In the genomic region with DNA sequence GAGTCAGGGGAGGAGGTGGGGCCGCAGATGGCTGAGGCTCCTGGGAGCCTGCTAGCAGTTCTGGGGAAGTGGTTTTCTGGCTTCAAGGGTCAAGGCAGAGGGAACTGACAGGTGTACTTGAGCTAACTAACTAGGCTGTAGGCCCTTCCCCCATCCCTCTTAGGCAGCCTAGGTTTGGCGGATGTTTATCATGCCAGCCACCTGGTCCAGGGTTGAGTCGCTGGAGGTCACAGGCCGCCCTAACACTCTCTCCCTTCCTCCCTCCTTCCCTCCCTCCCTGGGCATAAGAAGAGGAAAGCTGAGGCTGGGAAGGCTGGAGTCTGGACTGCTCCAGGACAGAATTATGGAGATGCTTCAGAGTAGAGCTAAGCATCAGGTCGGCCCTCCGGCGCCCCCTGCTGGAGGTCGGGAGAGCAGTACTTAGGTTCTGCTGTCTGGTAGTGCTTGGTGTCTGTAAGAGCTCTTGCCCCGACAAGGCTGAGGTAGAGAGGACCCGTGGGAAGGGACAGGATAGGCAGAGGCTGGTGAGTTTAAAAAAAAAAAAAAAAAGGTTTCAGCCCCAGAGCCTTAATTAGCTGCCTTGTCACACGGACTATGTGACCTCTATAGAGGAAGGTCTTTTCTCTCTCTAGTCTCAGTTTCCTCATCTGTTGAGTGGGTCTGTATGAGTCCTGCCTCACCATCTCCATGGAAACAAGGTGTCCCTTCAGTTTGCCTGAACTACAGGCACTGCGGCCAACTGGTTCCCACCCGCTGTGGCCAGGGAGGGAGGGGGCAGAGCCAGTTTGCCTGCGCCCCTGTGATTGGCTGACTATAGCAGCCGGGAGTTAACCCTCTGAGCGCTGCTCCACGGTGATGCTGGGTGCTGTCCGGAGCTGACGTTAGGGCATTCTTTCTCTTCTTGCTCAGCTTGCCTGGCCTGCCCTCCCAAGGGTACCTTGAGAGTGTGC, we compare ENCODE assay signal across 8 mouse cellular contexts. TPM values are rescaled to one million over a fixed set of nuclear protein-coding genes. Genes with fewer than 3 reads are reported as not detected.
DNase-seq lines count a peak whose midpoint lies in the region; ATAC-seq and TF ChIP-seq lines count a peak whose summit lies in the region.

No protein-coding gene starts in this region.

- peak; percentile 91 for DNase-seq in Muller cell, postnatal 12 days (ENCODE audit: inconsistent ontology term)
- DNase-seq in cerebellum, adult 9-11 months: peak; percentile 91
- DNase-seq in frontal cortex, postnatal 10 days (ENCODE audit: low spot score in 2 of 2): peak; percentile 85 to 87
- DNase-seq in hindbrain, embryonic 11.5 days (ENCODE audit: low spot score): peak; percentile 92
- peak; percentile 91 to 94 for DNase-seq in layer of hippocampus, postnatal 10 days (ENCODE audit: low spot score in 2 of 2)
- DNase-seq in lung, postnatal 0 days (ENCODE audit: low spot score): peak; percentile 95
- DNase-seq in ovary, adult 18-20 months (ENCODE audit: low spot score): peak; percentile 77
- peak; percentile 84 to 92 for DNase-seq in thymus, postnatal 10 days (ENCODE audit: low spot score in 2 of 2)

- peak; percentile 47; the same call in 1 of the 2 replicates for TF ChIP-seq EP300 in lung, postnatal 0 days (IDR thresholded peaks at IDR 0.05)

- peak; percentile 97 for TF ChIP-seq CTCF in lung, postnatal 0 days (IDR thresholded peaks at IDR 0.05)

- WGBS in hindbrain, embryonic 11.5 days: 15% methylated on average over 19 of the region's 19 CpGs
- 3% methylated on average over 19 of the region's 19 CpGs for WGBS in lung, postnatal 0 days

- no peak overlapping the region for H3K27ac ChIP-seq in hindbrain, embryonic 11.5 days (ENCODE audit: low read depth, low read length)
- H3K27ac ChIP-seq in lung, postnatal 0 days (ENCODE audit: low read length): peak overlapping the region; percentile 47

- H3K9ac ChIP-seq in hindbrain, embryonic 11.5 days (ENCODE audit: low read depth, low read length): peak overlapping the region; percentile 4; the same call in 1 of the 2 replicates
- H3K9ac ChIP-seq in lung, postnatal 0 days (replicated peaks; ENCODE audit: low read depth): 0 out of 2 replicates have a peak overlapping the region, but pooled peaks have one; percentile 19

- no peaks in the 10 kb centered on the region for H3K27me3 ChIP-seq in hindbrain, embryonic 11.5 days (ENCODE audit: control insufficient read depth, insufficient read depth, low read length)
- no peaks in the 10 kb centered on the region for H3K27me3 ChIP-seq in lung, postnatal 0 days (replicated peaks; ENCODE audit: insufficient read depth, low read length)

- no peaks in the 10 kb centered on the region for H3K9me3 ChIP-seq in hindbrain, embryonic 11.5 days (ENCODE audit: control insufficient read depth, low read length)
- no peaks in the 10 kb centered on the region for H3K9me3 ChIP-seq in lung, postnatal 0 days (ENCODE audit: low read length)

- H3K4me2 ChIP-seq in hindbrain, embryonic 11.5 days (replicated peaks; ENCODE audit: low read depth, low read length): peak overlapping the region; percentile 37
- peak overlapping the region; percentile 53 for H3K4me2 ChIP-seq in lung, postnatal 0 days (replicated peaks; ENCODE audit: low read depth, low read length)

- peaks cover 17% of the 10 kb centered on the region for H3K4me1 ChIP-seq in hindbrain, embryonic 11.5 days (replicated peaks; ENCODE audit: control insufficient read depth, insufficient read depth, low read length)
- peaks cover 11% of the 10 kb centered on the region for H3K4me1 ChIP-seq in lung, postnatal 0 days (ENCODE audit: insufficient read depth, low read depth, low read length)

- ATAC-seq in hindbrain, embryonic 11.5 days (ENCODE audit: low FRiP score): peak; percentile 75
- ATAC-seq in lung, postnatal 0 days: peak; percentile 90

- peak overlapping the region; percentile 25 for H3K4me3 ChIP-seq in hindbrain, embryonic 11.5 days (ENCODE audit: low read depth, low read length)
- peak overlapping the region; percentile 26 for H3K4me3 ChIP-seq in lung, postnatal 0 days (ENCODE audit: low read depth, low read length)

- H3K36me3 ChIP-seq in hindbrain, embryonic 11.5 days (ENCODE audit: control insufficient read depth, insufficient read depth, low read length): peaks cover 21% of the 10 kb centered on the region; the same call in 1 of the 2 replicates
- peaks cover 19% of the 10 kb centered on the region for H3K36me3 ChIP-seq in lung, postnatal 0 days (ENCODE audit: insufficient read depth, low read length)

RNA-seq across cellular contexts. Expression of gene Setd1b, which starts 7.7 kb away (rescaled TPM):
- 11.0 and 14.2 TPM in 2 replicates for polyA plus RNA-seq in hindbrain, embryonic 11.5 days (2014; fragmentation: Nextera tagmentation; extraction: Ambion mirVana)
- total RNA-seq in layer of hippocampus, postnatal 10 days (2021): 10 to 100 TPM; 31.7 to 35.0 TPM
- 6.2 and 7.2 TPM in 2 replicates for polyA plus RNA-seq in lung, postnatal 0 days (2015; fragmentation: Nextera tagmentation; extraction: Ambion mirVana)

RNA-seq across cellular contexts. Expression of gene Rhof, which starts 17.2 kb away (rescaled TPM):
- polyA plus RNA-seq in hindbrain, embryonic 11.5 days (2014; fragmentation: Nextera tagmentation; extraction: Ambion mirVana): 1.7 and 2.0 TPM in 2 replicates
- 10 to 100 TPM; 40.9 to 46.6 TPM for total RNA-seq in layer of hippocampus, postnatal 10 days (2021)
- 12.4 and 16.8 TPM in 2 replicates for polyA plus RNA-seq in lung, postnatal 0 days (2015; fragmentation: Nextera tagmentation; extraction: Ambion mirVana)

RNA-seq across cellular contexts. Expression of gene Psmd9, which starts 19.5 kb away (rescaled TPM):
- 73.5 and 78.7 TPM in 2 replicates for polyA plus RNA-seq in hindbrain, embryonic 11.5 days (2014; fragmentation: Nextera tagmentation; extraction: Ambion mirVana)
- 10 to 100 TPM; 31.4 to 39.8 TPM for total RNA-seq in layer of hippocampus, postnatal 10 days (2021)
- 61.3 and 62.0 TPM in 2 replicates for polyA plus RNA-seq in lung, postnatal 0 days (2015; fragmentation: Nextera tagmentation; extraction: Ambion mirVana)

RNA-seq across cellular contexts. Expression of gene Hpd, which starts 32.8 kb away (rescaled TPM):
- not detected in 2 replicates for polyA plus RNA-seq in hindbrain, embryonic 11.5 days (2014; fragmentation: Nextera tagmentation; extraction: Ambion mirVana)
- under 1 TPM in 1 of 2 experiments, not detected in 1; 0.55 TPM for total RNA-seq in layer of hippocampus, postnatal 10 days (2021)
- polyA plus RNA-seq in lung, postnatal 0 days (2015; fragmentation: Nextera tagmentation; extraction: Ambion mirVana): 0.19 TPM in 1 of 2 replicates, not detected in the other
